Comparison of ENCODE assay signal across 8 mouse cellular contexts in genomic region chr1:130877889-130878614, GRCm38 (mm10). TPM values are rescaled to one million over a fixed set of nuclear protein-coding genes. Genes with fewer than 3 reads are reported as not detected.
DNase-seq lines count a peak whose midpoint lies in the region; ATAC-seq and TF ChIP-seq lines count a peak whose summit lies in the region.

No protein-coding gene starts in this region.

- no peak for TF ChIP-seq CTCF in testis, adult 2 months (IDR thresholded peaks at IDR 0.05; ENCODE audit: control insufficient read depth, insufficient read depth, insufficient replicate concordance, low read depth, low read length)

- peak overlapping the region; percentile 37 for H3K4me3 ChIP-seq in limb, embryonic 11.5 days (ENCODE audit: low read depth, low read length)
- peak overlapping the region; percentile 44 for H3K4me3 ChIP-seq in midbrain, embryonic 11.5 days (ENCODE audit: low read depth, low read length)
- peak overlapping the region; percentile 73 for H3K4me3 ChIP-seq in testis, adult 2 months (ENCODE audit: control insufficient read depth, low read depth, low read length)

- no peak for TF ChIP-seq POLR2A in testis, adult 2 months (IDR thresholded peaks at IDR 0.05; ENCODE audit: control insufficient read depth, low read depth, low read length)

- peak overlapping the region; percentile 83 for H3K4me2 ChIP-seq in limb, embryonic 11.5 days (ENCODE audit: low read depth, severe bottlenecking)
- peak overlapping the region; percentile 85 for H3K4me2 ChIP-seq in midbrain, embryonic 11.5 days

- peak; percentile 49 for ATAC-seq in common myeloid progenitor, adult 5-6 weeks (replicated peaks; ENCODE audit: low read depth, poor library complexity, severe bottlenecking)
- ATAC-seq in limb, embryonic 11.5 days (ENCODE audit: insufficient number of reproducible peaks, low FRiP score, low TSS enrichment, low read depth): peak; percentile 56; the same call in 1 of the 2 replicates
- ATAC-seq in midbrain, embryonic 11.5 days (ENCODE audit: low FRiP score): peak; percentile 77

- intact Hi-C loops in heart, postnatal 14 days (cut with DNase I): loop anchor here (1.0 to 10.0 kb wide), 3 partner anchors 101 to 384 kb away; no protein-coding TSS in a partner anchor

- WGBS in limb, embryonic 11.5 days: 3% methylated on average over 43 of the region's 43 CpGs
- 4% methylated on average over 43 of the region's 43 CpGs for WGBS in midbrain, embryonic 11.5 days

- peak; percentile 25 for DNase-seq in right cerebral cortex, postnatal 14 days
- no peak for DNase-seq in right cerebral cortex, adult 2 months (ENCODE audit: low spot score in 2 of 2)
- peak; percentile 3 to 7 for DNase-seq in heart, postnatal 14 days
- peak; percentile 65 for DNase-seq in limb, embryonic 11.5 days (ENCODE audit: low spot score)
- peak; percentile 91 for DNase-seq in midbrain, embryonic 11.5 days (ENCODE audit: low spot score, missing footprints)
- DNase-seq in layer of hippocampus, adult 11-12 months (ENCODE audit: low spot score): no peak

- peak overlapping the region; percentile 50 for H3K9ac ChIP-seq in limb, embryonic 11.5 days (ENCODE audit: low read length)
- peak overlapping the region; percentile 54 for H3K9ac ChIP-seq in midbrain, embryonic 11.5 days (ENCODE audit: low read length)

- H3K27ac ChIP-seq in limb, embryonic 11.5 days (replicated peaks; ENCODE audit: low read depth, low read length): no peak overlapping the region
- H3K27ac ChIP-seq in midbrain, embryonic 11.5 days (ENCODE audit: low read depth, low read length): no peak overlapping the region
- H3K27ac ChIP-seq in testis, adult 2 months (ENCODE audit: control insufficient read depth, insufficient read depth, low read depth, low read length): no peak overlapping the region

- H3K9me3 ChIP-seq in limb, embryonic 11.5 days (ENCODE audit: control insufficient read depth, low read length): no peaks in the 10 kb centered on the region
- no peaks in the 10 kb centered on the region for H3K9me3 ChIP-seq in midbrain, embryonic 11.5 days (ENCODE audit: control insufficient read depth, low read length)

- peaks cover 11% of the 10 kb centered on the region for H3K27me3 ChIP-seq in limb, embryonic 11.5 days (ENCODE audit: control insufficient read depth, insufficient read depth, low read length)
- H3K27me3 ChIP-seq in midbrain, embryonic 11.5 days (ENCODE audit: control insufficient read depth, insufficient read depth, low read length): peaks cover 11% of the 10 kb centered on the region
- peaks cover 2% of the 10 kb centered on the region for H3K27me3 ChIP-seq in testis, adult 2 months (ENCODE audit: control insufficient read depth, insufficient read depth, low read length)

- no peaks in the 10 kb centered on the region for H3K36me3 ChIP-seq in limb, embryonic 11.5 days (ENCODE audit: control insufficient read depth, insufficient read depth, low read length)
- no peaks in the 10 kb centered on the region for H3K36me3 ChIP-seq in midbrain, embryonic 11.5 days (ENCODE audit: control insufficient read depth, insufficient read depth, low read length)
- no peaks in the 10 kb centered on the region for H3K36me3 ChIP-seq in testis, adult 2 months (ENCODE audit: control insufficient read depth, insufficient read depth, low read length)

- no peaks in the 10 kb centered on the region; the same call in 1 of the 2 replicates for H3K4me1 ChIP-seq in limb, embryonic 11.5 days (ENCODE audit: control insufficient read depth, insufficient read depth, low read length)
- H3K4me1 ChIP-seq in midbrain, embryonic 11.5 days (ENCODE audit: control insufficient read depth, insufficient read depth, low read length): peaks cover 5% of the 10 kb centered on the region
- peaks cover 9% of the 10 kb centered on the region for H3K4me1 ChIP-seq in testis, adult 2 months (ENCODE audit: control insufficient read depth, insufficient read depth, low read length)

RNA-seq across cellular contexts. Expression of gene Il24, which starts 9.2 kb away (rescaled TPM):
- total RNA-seq in common myeloid progenitor, adult 5-6 weeks (2017): not detected in 2 replicates
- total RNA-seq in heart, postnatal 14 days (2021): not detected
- polyA plus RNA-seq in limb, embryonic 11.5 days (2014; fragmentation: Nextera tagmentation; extraction: Ambion mirVana): not detected in 2 replicates
- not detected in 2 replicates for polyA plus RNA-seq in midbrain, embryonic 11.5 days (2014; fragmentation: Nextera tagmentation; extraction: Ambion mirVana)
- polyA plus RNA-seq in testis, adult 2 months (2012; rRNA removed): not detected in 2 replicates

RNA-seq across cellular contexts. Expression of gene Fcmr, which starts 12.6 kb away (rescaled TPM):
- not detected in 2 replicates for total RNA-seq in common myeloid progenitor, adult 5-6 weeks (2017)
- under 1 TPM; 0.41 to 0.61 TPM for total RNA-seq in heart, postnatal 14 days (2021)
- 0.45 TPM in 1 of 2 replicates, not detected in the other for polyA plus RNA-seq in limb, embryonic 11.5 days (2014; fragmentation: Nextera tagmentation; extraction: Ambion mirVana)
- 0.27 TPM in 1 of 2 replicates, not detected in the other for polyA plus RNA-seq in midbrain, embryonic 11.5 days (2014; fragmentation: Nextera tagmentation; extraction: Ambion mirVana)
- 18.7 and 29.0 TPM in 2 replicates for polyA plus RNA-seq in testis, adult 2 months (2012; rRNA removed)

RNA-seq across cellular contexts. Expression of gene Il20, which starts 33.2 kb away (rescaled TPM):
- total RNA-seq in common myeloid progenitor, adult 5-6 weeks (2017): not detected in 2 replicates
- not detected for total RNA-seq in heart, postnatal 14 days (2021)
- polyA plus RNA-seq in limb, embryonic 11.5 days (2014; fragmentation: Nextera tagmentation; extraction: Ambion mirVana): not detected in 2 replicates
- polyA plus RNA-seq in midbrain, embryonic 11.5 days (2014; fragmentation: Nextera tagmentation; extraction: Ambion mirVana): not detected in 2 replicates
- not detected in 2 replicates for polyA plus RNA-seq in testis, adult 2 months (2012; rRNA removed)

RNA-seq across cellular contexts. Expression of gene Pigr, which starts 51.6 kb away (rescaled TPM):
- not detected in 2 replicates for total RNA-seq in common myeloid progenitor, adult 5-6 weeks (2017)
- total RNA-seq in heart, postnatal 14 days (2021): under 1 TPM in 1 of 2 experiments, not detected in 1; 0.19 TPM
- not detected in 2 replicates for polyA plus RNA-seq in limb, embryonic 11.5 days (2014; fragmentation: Nextera tagmentation; extraction: Ambion mirVana)
- polyA plus RNA-seq in midbrain, embryonic 11.5 days (2014; fragmentation: Nextera tagmentation; extraction: Ambion mirVana): not detected in 2 replicates
- polyA plus RNA-seq in testis, adult 2 months (2012; rRNA removed): 0.17 and 0.36 TPM in 2 replicates

Comparison
In these comparisons a context has a peak if more than half of its experiments do, and no peak if none do; other contexts are left out.
1. DNase-seq: peak in right cerebral cortex, postnatal 14 days (single experiment), heart, postnatal 14 days (2 of 2), limb, embryonic 11.5 days (single experiment) and midbrain, embryonic 11.5 days (single experiment); none in right cerebral cortex, adult 2 months (0 of 2) and layer of hippocampus, adult 11-12 months (single experiment).
2. RNA of gene Fcmr, which starts 12.6 kb away (polyA plus RNA-seq): 18.7 to 29.0 TPM in testis, adult 2 months; 0.45 TPM in limb, embryonic 11.5 days and 0.27 TPM in midbrain, embryonic 11.5 days; every median in the first group is over 10 times any median in the second.
3. Peak in every context shown above with its lines, with median percentiles within 50 percentile points of each other: ATAC-seq and H3K4me3 ChIP-seq.